Comparison of ENCODE assay signal across 15 mouse cellular contexts in the genomic region with DNA sequence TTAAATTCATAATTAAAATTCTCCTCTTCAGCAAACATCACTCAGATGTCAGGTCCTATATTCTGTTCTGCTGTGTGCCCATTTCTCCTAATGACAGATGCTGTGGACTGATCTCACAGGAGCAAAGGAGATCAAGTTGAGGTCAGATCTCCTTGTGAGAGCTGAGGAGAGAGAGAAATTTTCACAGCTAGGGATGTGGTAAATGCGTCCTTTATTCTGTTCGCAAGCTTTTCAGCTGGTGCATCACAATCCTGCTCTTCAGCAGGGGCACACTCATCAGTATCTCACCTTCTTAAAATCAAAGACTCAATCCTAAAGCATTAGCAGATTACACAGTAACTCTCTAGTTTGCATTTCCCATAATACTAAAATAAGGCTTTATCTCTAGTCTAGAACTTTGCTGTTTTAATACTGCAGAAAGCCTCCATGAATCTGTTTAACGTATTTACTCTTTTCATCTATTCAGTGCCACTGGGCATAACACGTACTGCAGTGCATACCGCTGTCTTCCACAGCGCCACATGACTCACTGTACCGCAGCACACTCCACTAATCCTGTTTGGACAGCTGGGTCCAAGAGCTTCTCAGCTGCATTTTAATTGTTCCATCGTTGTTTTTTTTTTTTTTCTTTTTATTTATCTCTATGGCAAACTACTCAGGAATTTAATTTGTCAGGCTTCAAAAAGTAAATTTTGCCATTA. TPM values are rescaled to one million over a fixed set of nuclear protein-coding genes. Genes with fewer than 3 reads are reported as not detected.
DNase-seq lines count a peak whose midpoint lies in the region; ATAC-seq and TF ChIP-seq lines count a peak whose summit lies in the region.
"Had no signal": no experiment of that assay in that cellular context is flagged by ENCODE, and none has a peak within 500 bp of the region (broad histone marks: within the 10 kb centered on the region; RNA-seq: fewer than 3 reads in every experiment).

No protein-coding gene starts in this region.

- no peak for TF ChIP-seq EP300 in stomach, postnatal 0 days (optimal IDR thresholded peaks at IDR 0.05)

- H3K9ac ChIP-seq in stomach, embryonic 14.5 days (replicated peaks; ENCODE audit: low read depth, low read length), result no peak overlapping the region
- H3K9ac ChIP-seq in stomach, postnatal 0 days (ENCODE audit: low read length), result no peak overlapping the region
- no peak overlapping the region for H3K9ac ChIP-seq in forebrain, embryonic 15.5 days (replicated peaks)
- H3K9ac ChIP-seq in midbrain, embryonic 14.5 days (replicated peaks; ENCODE audit: low read length), result no peak overlapping the region
- no peak overlapping the region for H3K9ac ChIP-seq in intestine, postnatal 0 days (ENCODE audit: low read depth, low read length)
- H3K9ac ChIP-seq: heart, embryonic 12.5 days; liver, postnatal 0 days; stomach, embryonic 15.5 days had no signal

- no peaks in the 10 kb centered on the region for H3K4me1 ChIP-seq in stomach, embryonic 14.5 days (ENCODE audit: control insufficient read depth, insufficient read depth, low read length)
- H3K4me1 ChIP-seq in stomach, postnatal 0 days (replicated peaks; ENCODE audit: control insufficient read depth, insufficient read depth), result no peaks in the 10 kb centered on the region
- H3K4me1 ChIP-seq in forebrain, embryonic 15.5 days, result no peaks in the 10 kb centered on the region
- H3K4me1 ChIP-seq in midbrain, embryonic 14.5 days (ENCODE audit: control insufficient read depth, insufficient read depth, low read length), result peaks cover 14% of the 10 kb centered on the region
- H3K4me1 ChIP-seq in intestine, postnatal 0 days (replicated peaks; ENCODE audit: control insufficient read depth, insufficient read depth, low read length), result no peaks in the 10 kb centered on the region
- H3K4me1 ChIP-seq: heart, embryonic 12.5 days; megakaryocyte, embryonic 14.5 days; stomach, embryonic 15.5 days had no signal

- no peak overlapping the region for H3K27ac ChIP-seq in stomach, embryonic 14.5 days (ENCODE audit: low read length)
- H3K27ac ChIP-seq in stomach, postnatal 0 days (replicated peaks), result no peak overlapping the region
- no peak overlapping the region for H3K27ac ChIP-seq in forebrain, embryonic 15.5 days (replicated peaks)
- 0 out of 2 replicates have a peak overlapping the region, but pooled peaks have one; percentile 8 for H3K27ac ChIP-seq in midbrain, embryonic 14.5 days (replicated peaks; ENCODE audit: low read depth, low read length)
- H3K27ac ChIP-seq in layer of hippocampus, adult 2 months, result no peak overlapping the region
- no peak overlapping the region for H3K27ac ChIP-seq in intestine, postnatal 0 days (ENCODE audit: low read depth, low read length)
- H3K27ac ChIP-seq: stomach, embryonic 15.5 days had no signal

- no peaks in the 10 kb centered on the region for H3K9me3 ChIP-seq in stomach, embryonic 14.5 days (ENCODE audit: control insufficient read depth, low read depth, low read length)
- no peaks in the 10 kb centered on the region for H3K9me3 ChIP-seq in stomach, postnatal 0 days (ENCODE audit: control insufficient read depth, low read length)
- no peaks in the 10 kb centered on the region for H3K9me3 ChIP-seq in forebrain, embryonic 15.5 days
- no peaks in the 10 kb centered on the region for H3K9me3 ChIP-seq in midbrain, embryonic 14.5 days (ENCODE audit: control insufficient read depth, low read length)
- H3K9me3 ChIP-seq in intestine, postnatal 0 days (ENCODE audit: control insufficient read depth), result no peaks in the 10 kb centered on the region
- H3K9me3 ChIP-seq: heart, embryonic 12.5 days; megakaryocyte, embryonic 14.5 days; stomach, embryonic 15.5 days had no signal

- H3K4me3 ChIP-seq in stomach, embryonic 14.5 days (ENCODE audit: low read depth, low read length), result no peak overlapping the region
- H3K4me3 ChIP-seq in stomach, postnatal 0 days (ENCODE audit: low read depth, low read length), result no peak overlapping the region
- no peak overlapping the region for H3K4me3 ChIP-seq in forebrain, embryonic 15.5 days
- H3K4me3 ChIP-seq in midbrain, embryonic 14.5 days (replicated peaks; ENCODE audit: low read depth, low read length), result no peak overlapping the region
- H3K4me3 ChIP-seq in layer of hippocampus, adult 2 months, result no peak overlapping the region
- no peak overlapping the region for H3K4me3 ChIP-seq in intestine, postnatal 0 days (ENCODE audit: low read depth, low read length)
- H3K4me3 ChIP-seq: heart, embryonic 12.5 days; megakaryocyte, embryonic 14.5 days; stomach, embryonic 15.5 days had no signal

- 64% methylated on average over 8 of the region's 8 CpGs for WGBS in stomach, embryonic 14.5 days
- WGBS in stomach, postnatal 0 days, result 50% methylated on average over 8 of the region's 8 CpGs
- 11% methylated on average over 8 of the region's 8 CpGs for WGBS in forebrain, embryonic 15.5 days
- WGBS in midbrain, embryonic 14.5 days, result 4% methylated on average over 8 of the region's 8 CpGs
- WGBS in intestine, postnatal 0 days, result 69% methylated on average over 8 of the region's 8 CpGs

- no peak overlapping the region for H3K4me2 ChIP-seq in stomach, embryonic 14.5 days (replicated peaks; ENCODE audit: low read depth, low read length)
- no peak overlapping the region for H3K4me2 ChIP-seq in stomach, postnatal 0 days (replicated peaks; ENCODE audit: low read depth)
- H3K4me2 ChIP-seq in forebrain, embryonic 15.5 days (replicated peaks), result no peak overlapping the region
- H3K4me2 ChIP-seq in midbrain, embryonic 14.5 days (ENCODE audit: low read length), result peak overlapping the region; percentile 29
- no peak overlapping the region for H3K4me2 ChIP-seq in intestine, postnatal 0 days (replicated peaks; ENCODE audit: low read depth)
- H3K4me2 ChIP-seq: heart, embryonic 12.5 days; stomach, embryonic 15.5 days had no signal

- DNase-seq in stomach, postnatal 0 days (ENCODE audit: low spot score), result no peak
- DNase-seq in midbrain, embryonic 14.5 days, result peak; percentile 79
- no peak for DNase-seq in layer of hippocampus, adult 2 months (ENCODE audit: low spot score in 2 of 2)
- DNase-seq in c-Kit-positive CD71-positive TER-119-positive erythroid progenitor cells, embryonic 14.5 days (ENCODE audit: low spot score), result no peak
- DNase-seq: adrenal gland, postnatal 10 days; gastrocnemius, postnatal 10 days; liver, postnatal 0 days; thymus, postnatal 25 days had no signal

- ATAC-seq in stomach, embryonic 14.5 days (ENCODE audit: insufficient number of reproducible peaks, insufficient read depth, low FRiP score, low read depth), result 0 out of 2 replicates have a peak, but pooled peaks have one; percentile 61
- no peak for ATAC-seq in stomach, postnatal 0 days (ENCODE audit: low FRiP score, low TSS enrichment)
- peak; percentile 79 for ATAC-seq in forebrain, embryonic 15.5 days (replicated peaks)
- ATAC-seq in midbrain, embryonic 14.5 days (ENCODE audit: low FRiP score, low TSS enrichment), result peak; percentile 83; the same call in 1 of the 2 replicates
- no peak for ATAC-seq in intestine, postnatal 0 days
- ATAC-seq: liver, postnatal 0 days had no signal

- no peaks in the 10 kb centered on the region for H3K36me3 ChIP-seq in stomach, embryonic 14.5 days (ENCODE audit: control insufficient read depth, insufficient read depth, low read length)
- H3K36me3 ChIP-seq in stomach, postnatal 0 days (ENCODE audit: control insufficient read depth, insufficient read depth, low read length), result no peaks in the 10 kb centered on the region
- no peaks in the 10 kb centered on the region for H3K36me3 ChIP-seq in forebrain, embryonic 15.5 days
- no peaks in the 10 kb centered on the region for H3K36me3 ChIP-seq in midbrain, embryonic 14.5 days (ENCODE audit: control insufficient read depth, insufficient read depth, low read length)
- no peaks in the 10 kb centered on the region for H3K36me3 ChIP-seq in intestine, postnatal 0 days (ENCODE audit: control insufficient read depth, insufficient read depth)
- H3K36me3 ChIP-seq: heart, embryonic 12.5 days; stomach, embryonic 15.5 days had no signal

- TF ChIP-seq CTCF in stomach, postnatal 0 days (IDR thresholded peaks at IDR 0.05; ENCODE audit: low read depth), result no peak
- TF ChIP-seq CTCF in layer of hippocampus, adult 2 months (conservative IDR thresholded peaks at IDR 0.05), result no peak
- TF ChIP-seq CTCF in intestine, postnatal 0 days (IDR thresholded peaks at IDR 0.05; ENCODE audit: low read depth), result no peak

- no peaks in the 10 kb centered on the region for H3K27me3 ChIP-seq in stomach, embryonic 14.5 days (ENCODE audit: control insufficient read depth, insufficient read depth, low read length)
- H3K27me3 ChIP-seq in stomach, postnatal 0 days (ENCODE audit: control insufficient read depth, insufficient read depth, low read length), result no peaks in the 10 kb centered on the region
- H3K27me3 ChIP-seq in forebrain, embryonic 15.5 days, result no peaks in the 10 kb centered on the region
- H3K27me3 ChIP-seq in midbrain, embryonic 14.5 days (ENCODE audit: control insufficient read depth, insufficient read depth, low read length), result no peaks in the 10 kb centered on the region
- H3K27me3 ChIP-seq in intestine, postnatal 0 days (replicated peaks; ENCODE audit: control insufficient read depth, insufficient read depth, low read length), result no peaks in the 10 kb centered on the region
- H3K27me3 ChIP-seq: CH12.LX; heart, embryonic 12.5 days; megakaryocyte, embryonic 14.5 days; stomach, embryonic 15.5 days had no signal

RNA-seq across cellular contexts. Expression of a gene that starts 55.2 kb away (rescaled TPM):
- polyA plus RNA-seq in stomach, embryonic 14.5 days (2014; fragmentation: Nextera tagmentation; extraction: Ambion mirVana), result 10.0 and 10.8 TPM in 2 replicates
- 1.6 and 2.0 TPM in 2 replicates for polyA plus RNA-seq in stomach, postnatal 0 days (2015; fragmentation: Nextera tagmentation; extraction: Ambion mirVana)
- polyA plus RNA-seq in forebrain, embryonic 15.5 days (2015; fragmentation: Nextera tagmentation; extraction: Ambion mirVana), result 14.6 and 15.8 TPM in 2 replicates
- polyA plus RNA-seq in midbrain, embryonic 14.5 days (2014; fragmentation: Nextera tagmentation; extraction: Ambion mirVana), result 19.4 and 21.5 TPM in 2 replicates
- total RNA-seq in layer of hippocampus, adult 2 months (2021), result 10 to 100 TPM; 22.8 to 24.3 TPM
- 4.0 and 4.6 TPM in 2 replicates for polyA plus RNA-seq in intestine, postnatal 0 days (2015; fragmentation: Nextera tagmentation; extraction: Ambion mirVana)
- total RNA-seq: CH12.LX had no signal

Comparison
In these comparisons a context has a peak if more than half of its experiments do, and no peak if none do; other contexts are left out.
1. ATAC-seq: peak in stomach, embryonic 14.5 days (single experiment), forebrain, embryonic 15.5 days (single experiment) and midbrain, embryonic 14.5 days (single experiment); none in stomach, postnatal 0 days (single experiment) and intestine, postnatal 0 days (single experiment).